16 mouse cellular contexts compared by ENCODE assay signal in genomic region chr1:135286311-135286710, GRCm38 (mm10). TPM values are rescaled to one million over a fixed set of nuclear protein-coding genes. Genes with fewer than 3 reads are reported as not detected.
"Had no signal": no experiment of that assay in that cellular context is flagged by ENCODE, and none has a peak within 500 bp of the region (broad histone marks: within the 10 kb centered on the region; RNA-seq: fewer than 3 reads in every experiment).

No protein-coding gene starts in this region.

- H3K27me3 ChIP-seq: limb, embryonic 15.5 days; lung, embryonic 15.5 days; midbrain, embryonic 13.5 days; neural tube, embryonic 15.5 days had no signal

- H3K9ac ChIP-seq: limb, embryonic 15.5 days; liver, embryonic 12.5 days; lung, embryonic 15.5 days; midbrain, embryonic 13.5 days; neural tube, embryonic 15.5 days had no signal

- H3K27ac ChIP-seq: limb, embryonic 15.5 days; liver, embryonic 12.5 days; lung, embryonic 15.5 days; midbrain, embryonic 13.5 days; neural tube, embryonic 15.5 days had no signal

- H3K4me3 ChIP-seq: limb, embryonic 15.5 days; liver, embryonic 12.5 days; lung, embryonic 15.5 days; midbrain, embryonic 13.5 days; myocyte; neural tube, embryonic 15.5 days had no signal

- H3K4me2 ChIP-seq: limb, embryonic 15.5 days; liver, embryonic 12.5 days; lung, embryonic 15.5 days; midbrain, embryonic 13.5 days; neural tube, embryonic 15.5 days had no signal

- ATAC-seq: liver, embryonic 12.5 days; midbrain, embryonic 13.5 days had no signal

- H3K9me3 ChIP-seq: limb, embryonic 15.5 days; liver, embryonic 12.5 days; lung, embryonic 15.5 days; midbrain, embryonic 13.5 days; neural tube, embryonic 15.5 days had no signal

- H3K36me3 ChIP-seq: limb, embryonic 15.5 days; liver, embryonic 12.5 days; lung, embryonic 15.5 days; midbrain, embryonic 13.5 days; neural tube, embryonic 15.5 days had no signal

- DNase-seq: kidney, adult 18-20 months; left cerebral cortex, postnatal 4 days; right cerebral cortex, adult 18-20 months; right cerebral cortex, postnatal 25 days; thymus, postnatal 36 days had no signal

RNA-seq across cellular contexts. Expression of gene Elf3, which starts 27.9 kb away (rescaled TPM):
- total RNA-seq: layer of hippocampus, adult 8-10 months; layer of hippocampus, postnatal 14 days; left cerebral cortex, adult 18-20 months; left cerebral cortex, postnatal 10 days; megakaryocyte-erythroid progenitor cell, adult 5-6 weeks had no signal

RNA-seq across cellular contexts. Expression of gene Lmod1, which starts 38.3 kb away (rescaled TPM):
- total RNA-seq: megakaryocyte-erythroid progenitor cell, adult 5-6 weeks had no signal
